Mouse (Mus musculus): ENCODE results near the gene Lancl1.

GRCm38 (mm10) chr1:67010520-67010919 lies 28.2 kb downstream of the Lancl1 start:
- TF ChIP-seq POLR2A (IDR thresholded peaks at IDR 0.05; ENCODE audit: control insufficient read depth, extremely low read depth, insufficient read depth, low read length, poor library complexity) (no peak), CTCF (IDR thresholded peaks at IDR 0.05; ENCODE audit: borderline replicate concordance, control insufficient read depth, extremely low read depth, insufficient read depth, low read length, poor library complexity) (no peak)
